Mouse (Mus musculus) kidney, adult 2 months (tissue): ENCODE measurements around the gene Nlgn2. TPM values are rescaled to one million over a fixed set of nuclear protein-coding genes. Genes with fewer than 3 reads are reported as not detected.

Experiments used
- DNase-seq: peaks from one replicate; pipeline ENCODE4 v3.0.0; 2021
- H3K27ac ChIP-seq: fragments of 200-500 bp; 2 replicates; pipeline ENCODE4 v1.5.1; 2012; ENCODE audit warnings: low read depth, low read length, control low read depth, inconsistent platforms; ENCODE audit not compliant: insufficient read depth
- H3K27me3 ChIP-seq: fragments of 200-500 bp; replicated peaks from 2 replicates; pipeline ENCODE4 v1.6.1; 2012; ENCODE audit warnings: mild to moderate bottlenecking, moderate library complexity, low read length, inconsistent platforms; ENCODE audit not compliant: control insufficient read depth, insufficient read depth
- H3K36me3 ChIP-seq: fragments of 200-500 bp; 2 replicates; pipeline ENCODE4 v1.6.1; 2012; ENCODE audit warnings: mild to moderate bottlenecking, moderate library complexity, low read length, inconsistent platforms; ENCODE audit not compliant: control insufficient read depth, insufficient read depth
- H3K4me1 ChIP-seq: fragments of 200-500 bp; 2 replicates; pipeline ENCODE4 v1.6.1; 2011; ENCODE audit warnings: low read length; ENCODE audit not compliant: control insufficient read depth, insufficient read depth
- H3K4me3 ChIP-seq: fragments of 200-500 bp; 2 replicates; pipeline ENCODE4 v1.5.1; 2011; ENCODE audit warnings: mild to moderate bottlenecking, low read depth, low read length, control low read depth; ENCODE audit not compliant: insufficient read depth
- CTCF ChIP-seq: fragments of 200-500 bp; conservative IDR thresholded peaks from 2 replicates; pipeline ENCODE4 v1.5.1; 2011; ENCODE audit warnings: low read depth, mild to moderate bottlenecking, control low read depth, low read length, moderate library complexity, mixed read lengths; ENCODE audit not compliant: insufficient read depth, insufficient read length
- POLR2A ChIP-seq: fragments of 200-500 bp; IDR thresholded peaks from one replicate; pipeline ENCODE4 v1.6.1; 2011; ENCODE audit warnings: low read depth, low read length, control low read depth
- WGBS: fragments of 180-500 bp; shearing (Covaris S2); methylation state at CpG from one replicate; pipeline ENCODE4 v1.1.7; 2018; 5-methylcytosine and 5-hydroxymethylcytosine counted together
- polyA plus RNA-seq: library from polyadenylated mRNA; depleted of rRNA; stranded (reverse); fragments of >200 nt; gene quantifications from 2 replicates; pipeline ENCODE4 v1.2.3, GENCODE M21; 2012

Gene Nlgn2
- polyA plus RNA-seq, 1 experiment = 6.4 TPM

- H3K27me3 ChIP-seq = no peaks in the 10 kb centered on the region
- H3K36me3 ChIP-seq = no peaks in the 10 kb centered on the region
- H3K27ac ChIP-seq = no peak overlapping the region
- peak; percentile 87 for DNase-seq
- peaks cover 14% of the 10 kb centered on the region; the same call in 1 of the 2 replicates for H3K4me1 ChIP-seq
- TF ChIP-seq CTCF = peak; percentile 90
- no peak for TF ChIP-seq POLR2A
- no peak overlapping the region for H3K4me3 ChIP-seq
- 3% methylated on average over 12 of the region's 12 CpGs for WGBS
Observed at GRCm38 (mm10) chr11:69876867-69877266, 39.3 kb upstream of the Nlgn2 start.

GRCm38 (mm10) chr11:69876186-69876585, 38.6 kb upstream of the Nlgn2 start:
- Histone ChIP-seq H3K36me3 (no peaks in the 10 kb centered on the region), H3K4me3 (no peak overlapping the region), H3K27ac (no peak overlapping the region), H3K27me3 (no peaks in the 10 kb centered on the region), H3K4me1 (0 out of 2 replicates have a peak, but pooled peaks cover 11% of the 10 kb centered on the region)
- WGBS = 51% methylated on average over 7 of the region's 7 CpGs
- DNase-seq = peak; percentile 65
- no peak for TF ChIP-seq POLR2A
- no peak for TF ChIP-seq CTCF

GRCm38 (mm10) chr11:69872451-69872850, 34.9 kb upstream of the Nlgn2 start:
- no peak for DNase-seq

GRCm38 (mm10) chr11:69871822-69872221, 34.2 kb upstream of the Nlgn2 start:
- H3K4me3 ChIP-seq = no peak overlapping the region
- 90% methylated on average over 7 of the region's 7 CpGs for WGBS
- no peaks in the 10 kb centered on the region for H3K4me1 ChIP-seq
- no peak for DNase-seq
- no peaks in the 10 kb centered on the region for H3K36me3 ChIP-seq
- H3K27ac ChIP-seq = no peak overlapping the region
- TF ChIP-seq CTCF = no peak
- TF ChIP-seq POLR2A = no peak
- no peaks in the 10 kb centered on the region for H3K27me3 ChIP-seq

More at GRCm38 (mm10) chr11:69872451-69872850, 34.9 kb upstream of the Nlgn2 start:
- 81% methylated on average over 4 of the region's 4 CpGs for WGBS
- H3K4me1 ChIP-seq = no peaks in the 10 kb centered on the region
- H3K27ac ChIP-seq = no peak overlapping the region
- H3K36me3 ChIP-seq = no peaks in the 10 kb centered on the region
- H3K27me3 ChIP-seq = no peaks in the 10 kb centered on the region
- TF ChIP-seq POLR2A (no peak), CTCF (no peak)
- H3K4me3 ChIP-seq = no peak overlapping the region

GRCm38 (mm10) chr11:69870289-69871069, 32.9 kb upstream of the Nlgn2 start:
- Histone ChIP-seq H3K4me3 (no peak overlapping the region), H3K36me3 (no peaks in the 10 kb centered on the region), H3K4me1 (no peaks in the 10 kb centered on the region), H3K27me3 (no peaks in the 10 kb centered on the region), H3K27ac (no peak overlapping the region)
- WGBS = 96% methylated on average over 2 of the region's 2 CpGs
- no peak for DNase-seq
- no peak for TF ChIP-seq POLR2A
- no peak for TF ChIP-seq CTCF

- TF ChIP-seq CTCF (no peak), POLR2A (no peak)
- no peak for DNase-seq
- Histone ChIP-seq H3K36me3 (no peaks in the 10 kb centered on the region), H3K4me3 (no peak overlapping the region), H3K27ac (no peak overlapping the region), H3K4me1 (no peaks in the 10 kb centered on the region), H3K27me3 (no peaks in the 10 kb centered on the region)
- 79% methylated on average over 9 of the region's 9 CpGs for WGBS
Observed at GRCm38 (mm10) chr11:69867335-69867734, 29.8 kb upstream of the Nlgn2 start.

- Histone ChIP-seq H3K27ac (no peak overlapping the region), H3K4me1 (no peaks in the 10 kb centered on the region), H3K36me3 (no peaks in the 10 kb centered on the region), H3K4me3 (no peak overlapping the region), H3K27me3 (no peaks in the 10 kb centered on the region)
- TF ChIP-seq CTCF = no peak
- no peak for TF ChIP-seq POLR2A
- 84% methylated on average over 9 of the region's 9 CpGs for WGBS
- DNase-seq = no peak
Observed at GRCm38 (mm10) chr11:69865561-69865960, 28.0 kb upstream of the Nlgn2 start.
